Mouse (Mus musculus): ENCODE data around the gene Bmper. TPM values are rescaled to one million over a fixed set of nuclear protein-coding genes. Genes with fewer than 3 reads are reported as not detected.

Bmper gene
- polyA plus RNA-seq, 1 experiment from 2014 or later = 10.8 TPM

- Histone ChIP-seq H3K4me3 (ENCODE audit: low read depth, low read length) (no peak overlapping the region), H3K27me3 (ENCODE audit: control insufficient read depth, insufficient read depth, low read length) (no peaks in the 10 kb centered on the region), H3K36me3 (replicated peaks; ENCODE audit: control insufficient read depth, insufficient read depth, low read depth, low read length) (no peaks in the 10 kb centered on the region), H3K9ac (replicated peaks; ENCODE audit: low read length) (no peak overlapping the region), H3K4me1 (ENCODE audit: control insufficient read depth, insufficient read depth, low read length) (no peaks in the 10 kb centered on the region), H3K27ac (replicated peaks; ENCODE audit: low read depth, low read length) (no peak overlapping the region), H3K4me2 (ENCODE audit: low read depth, low read length) (no peak overlapping the region), H3K9me3 (replicated peaks; ENCODE audit: control insufficient read depth, low read length) (no peaks in the 10 kb centered on the region)
- ATAC-seq (replicated peaks; ENCODE audit: insufficient number of reproducible peaks, low FRiP score, low TSS enrichment, low read depth) = no peak
- DNase-seq (ENCODE audit: low spot score) = no peak
- WGBS = 74% methylated on average over 4 of the region's 4 CpGs
These were observed 237.8 kb downstream of the Bmper start for GRCm38 (mm10) chr9:23460721-23461120.

GRCm38 (mm10) chr9:23462949-23463608 is 240.2 kb downstream of the Bmper start:
- no peak overlapping the region for H3K4me3 ChIP-seq (ENCODE audit: low read depth, low read length)
- no peaks in the 10 kb centered on the region for H3K36me3 ChIP-seq (replicated peaks; ENCODE audit: control insufficient read depth, insufficient read depth, low read depth, low read length)
- no peaks in the 10 kb centered on the region for H3K4me1 ChIP-seq (ENCODE audit: control insufficient read depth, insufficient read depth, low read length)
- WGBS = 55% methylated on average over 3 of the region's 3 CpGs
- H3K9ac ChIP-seq (replicated peaks; ENCODE audit: low read length) = no peak overlapping the region
- ATAC-seq (replicated peaks; ENCODE audit: insufficient number of reproducible peaks, low FRiP score, low TSS enrichment, low read depth) (no peak), DNase-seq (ENCODE audit: low spot score) (peak; percentile 71)
- no peak overlapping the region for H3K4me2 ChIP-seq (ENCODE audit: low read depth, low read length)
- H3K9me3 ChIP-seq (replicated peaks; ENCODE audit: control insufficient read depth, low read length) = no peaks in the 10 kb centered on the region
- H3K27me3 ChIP-seq (ENCODE audit: control insufficient read depth, insufficient read depth, low read length) = no peaks in the 10 kb centered on the region
- H3K27ac ChIP-seq (replicated peaks; ENCODE audit: low read depth, low read length) = no peak overlapping the region

- Histone ChIP-seq H3K9ac (replicated peaks; ENCODE audit: low read length) (no peak overlapping the region), H3K4me3 (ENCODE audit: low read depth, low read length) (no peak overlapping the region), H3K27ac (replicated peaks; ENCODE audit: low read depth, low read length) (no peak overlapping the region), H3K27me3 (ENCODE audit: control insufficient read depth, insufficient read depth, low read length) (no peaks in the 10 kb centered on the region), H3K9me3 (replicated peaks; ENCODE audit: control insufficient read depth, low read length) (no peaks in the 10 kb centered on the region), H3K4me2 (ENCODE audit: low read depth, low read length) (no peak overlapping the region), H3K4me1 (ENCODE audit: control insufficient read depth, insufficient read depth, low read length) (no peaks in the 10 kb centered on the region), H3K36me3 (replicated peaks; ENCODE audit: control insufficient read depth, insufficient read depth, low read depth, low read length) (no peaks in the 10 kb centered on the region)
- DNase-seq (ENCODE audit: low spot score) = no peak
- no peak for ATAC-seq (replicated peaks; ENCODE audit: insufficient number of reproducible peaks, low FRiP score, low TSS enrichment, low read depth)
- 80% methylated on average over 7 of the region's 7 CpGs for WGBS
These were observed 242.2 kb downstream of the Bmper start for GRCm38 (mm10) chr9:23464981-23465630.

GRCm38 (mm10) chr9:23469886-23470285 is 247.0 kb downstream of the Bmper start:
- WGBS = 53% methylated on average over 1 of the region's 1 CpGs
- H3K4me1 ChIP-seq (ENCODE audit: control insufficient read depth, insufficient read depth, low read length) = no peaks in the 10 kb centered on the region

GRCm38 (mm10) chr9:23485851-23486250 is 263.0 kb downstream of the Bmper start:
- no peaks in the 10 kb centered on the region for H3K27me3 ChIP-seq (ENCODE audit: control insufficient read depth, insufficient read depth, low read length)
- WGBS = 75% methylated on average over 4 of the region's 4 CpGs
- no peak for ATAC-seq (replicated peaks; ENCODE audit: insufficient number of reproducible peaks, low FRiP score, low TSS enrichment, low read depth)
- H3K9ac ChIP-seq (replicated peaks; ENCODE audit: low read length) = no peak overlapping the region
- H3K36me3 ChIP-seq (replicated peaks; ENCODE audit: control insufficient read depth, insufficient read depth, low read depth, low read length) = no peaks in the 10 kb centered on the region
- H3K4me1 ChIP-seq (ENCODE audit: control insufficient read depth, insufficient read depth, low read length) = no peaks in the 10 kb centered on the region
- H3K9me3 ChIP-seq (replicated peaks; ENCODE audit: control insufficient read depth, low read length) = no peaks in the 10 kb centered on the region
- H3K4me3 ChIP-seq (ENCODE audit: low read depth, low read length) = no peak overlapping the region
- no peak overlapping the region for H3K27ac ChIP-seq (replicated peaks; ENCODE audit: low read depth, low read length)
- DNase-seq (ENCODE audit: low spot score) = no peak
- no peak overlapping the region for H3K4me2 ChIP-seq (ENCODE audit: low read depth, low read length)

More at GRCm38 (mm10) chr9:23469886-23470285, 247.0 kb downstream of the Bmper start:
- Histone ChIP-seq H3K36me3 (replicated peaks; ENCODE audit: control insufficient read depth, insufficient read depth, low read depth, low read length) (no peaks in the 10 kb centered on the region), H3K9me3 (replicated peaks; ENCODE audit: control insufficient read depth, low read length) (no peaks in the 10 kb centered on the region), H3K4me2 (ENCODE audit: low read depth, low read length) (no peak overlapping the region), H3K27me3 (ENCODE audit: control insufficient read depth, insufficient read depth, low read length) (no peaks in the 10 kb centered on the region), H3K9ac (replicated peaks; ENCODE audit: low read length) (no peak overlapping the region), H3K4me3 (ENCODE audit: low read depth, low read length) (no peak overlapping the region), H3K27ac (replicated peaks; ENCODE audit: low read depth, low read length) (no peak overlapping the region)
- no peak for DNase-seq (ENCODE audit: low spot score)
- ATAC-seq (replicated peaks; ENCODE audit: insufficient number of reproducible peaks, low FRiP score, low TSS enrichment, low read depth) = no peak

GRCm38 (mm10) chr9:23486725-23487378 is 264.0 kb downstream of the Bmper start:
- ATAC-seq (replicated peaks; ENCODE audit: insufficient number of reproducible peaks, low FRiP score, low TSS enrichment, low read depth) = no peak
- 23% methylated on average over 5 of the region's 5 CpGs for WGBS
- no peak overlapping the region for H3K27ac ChIP-seq (replicated peaks; ENCODE audit: low read depth, low read length)

GRCm38 (mm10) chr9:23488265-23488664 is 265.4 kb downstream of the Bmper start:
- no peak overlapping the region for H3K9ac ChIP-seq (replicated peaks; ENCODE audit: low read length)
- no peaks in the 10 kb centered on the region for H3K4me1 ChIP-seq (ENCODE audit: control insufficient read depth, insufficient read depth, low read length)
- H3K27ac ChIP-seq (replicated peaks; ENCODE audit: low read depth, low read length) = no peak overlapping the region
- no peaks in the 10 kb centered on the region for H3K27me3 ChIP-seq (ENCODE audit: control insufficient read depth, insufficient read depth, low read length)
- no peak for DNase-seq (ENCODE audit: low spot score)
- no peaks in the 10 kb centered on the region for H3K36me3 ChIP-seq (replicated peaks; ENCODE audit: control insufficient read depth, insufficient read depth, low read depth, low read length)
- 87% methylated on average over 5 of the region's 5 CpGs for WGBS
- no peaks in the 10 kb centered on the region for H3K9me3 ChIP-seq (replicated peaks; ENCODE audit: control insufficient read depth, low read length)
- H3K4me3 ChIP-seq (ENCODE audit: low read depth, low read length) = no peak overlapping the region
- ATAC-seq (replicated peaks; ENCODE audit: insufficient number of reproducible peaks, low FRiP score, low TSS enrichment, low read depth) = no peak
- no peak overlapping the region for H3K4me2 ChIP-seq (ENCODE audit: low read depth, low read length)

More at GRCm38 (mm10) chr9:23486725-23487378, 264.0 kb downstream of the Bmper start:
- H3K36me3 ChIP-seq (replicated peaks; ENCODE audit: control insufficient read depth, insufficient read depth, low read depth, low read length) = no peaks in the 10 kb centered on the region
- peak; percentile 24 for DNase-seq (ENCODE audit: low spot score)
- H3K4me2 ChIP-seq (ENCODE audit: low read depth, low read length) = no peak overlapping the region
- no peaks in the 10 kb centered on the region for H3K27me3 ChIP-seq (ENCODE audit: control insufficient read depth, insufficient read depth, low read length)
- no peaks in the 10 kb centered on the region for H3K4me1 ChIP-seq (ENCODE audit: control insufficient read depth, insufficient read depth, low read length)
- no peak overlapping the region for H3K4me3 ChIP-seq (ENCODE audit: low read depth, low read length)
- H3K9ac ChIP-seq (replicated peaks; ENCODE audit: low read length) = no peak overlapping the region
- no peaks in the 10 kb centered on the region for H3K9me3 ChIP-seq (replicated peaks; ENCODE audit: control insufficient read depth, low read length)

- no peak overlapping the region for H3K4me2 ChIP-seq (ENCODE audit: low read depth, low read length)
- DNase-seq (ENCODE audit: low spot score) = no peak
- no peak for ATAC-seq (replicated peaks; ENCODE audit: insufficient number of reproducible peaks, low FRiP score, low TSS enrichment, low read depth)
- no peak overlapping the region for H3K4me3 ChIP-seq (ENCODE audit: low read depth, low read length)
- H3K9ac ChIP-seq (replicated peaks; ENCODE audit: low read length) = no peak overlapping the region
- no peaks in the 10 kb centered on the region for H3K4me1 ChIP-seq (ENCODE audit: control insufficient read depth, insufficient read depth, low read length)
- no peaks in the 10 kb centered on the region for H3K9me3 ChIP-seq (replicated peaks; ENCODE audit: control insufficient read depth, low read length)
- H3K27ac ChIP-seq (replicated peaks; ENCODE audit: low read depth, low read length) = no peak overlapping the region
- no peaks in the 10 kb centered on the region for H3K27me3 ChIP-seq (ENCODE audit: control insufficient read depth, insufficient read depth, low read length)
- WGBS = 88% methylated on average over 4 of the region's 4 CpGs
- no peaks in the 10 kb centered on the region for H3K36me3 ChIP-seq (replicated peaks; ENCODE audit: control insufficient read depth, insufficient read depth, low read depth, low read length)
These were observed 272.5 kb downstream of the Bmper start for GRCm38 (mm10) chr9:23495400-23495799.
